Mouse (Mus musculus): ENCODE measurements around the gene Nrn1l. TPM values are rescaled to one million over a fixed set of nuclear protein-coding genes. Genes with fewer than 3 reads are reported as not detected.

Gene Nrn1l
- 9.9 and 13.7 TPM in 2 replicates for polyA plus RNA-seq (2021; fragmentation: Nextera tagmentation)
- long read RNA-seq, experiment 1, partial matches to known transcripts: 0 of 2 reads
- long read RNA-seq, experiment 1, other reads (novel, unspliced or antisense): 1 of 2 reads
- long read RNA-seq, experiment 2, partial matches to known transcripts: 2 of 9 reads
- long read RNA-seq, experiment 2, other reads (novel, unspliced or antisense): 2 of 9 reads

GRCm38 (mm10) chr8:105893339-105893738, at the start of gene Nrn1l:
TSS of gene Nrn1l (plus strand) at chr8:105893567.

GRCm38 (mm10) chr8:105853178-105853577, 40.2 kb upstream of the Nrn1l start, which contains the start of gene Cenpt:
TSS of gene Cenpt (minus strand) at chr8:105853278.

GRCm38 (mm10) chr8:105854715-105855216, 38.6 kb upstream of the Nrn1l start, which contains the start of gene Thap11:
TSS of gene Thap11 (plus strand) at chr8:105855132.

GRCm38 (mm10) chr8:105860143-105860981, 33.0 kb upstream of the Nrn1l start, which contains the start of gene Nutf2:
TSS of gene Nutf2 (plus strand) at chr8:105860580.

GRCm38 (mm10) chr8:105880754-105881520, 12.4 kb upstream of the Nrn1l start, which contains the start of gene Edc4:
TSS of gene Edc4 (plus strand) at chr8:105880881.

GRCm38 (mm10) chr8:105900180-105900940, 7.0 kb downstream of the Nrn1l start, which contains the start of gene Pskh1:
TSS of gene Pskh1 (plus strand) at chr8:105900441.

GRCm38 (mm10) chr8:105933762-105934161, 40.4 kb downstream of the Nrn1l start, which contains the start of gene Ctrl:
TSS of gene Ctrl (minus strand) at chr8:105933862.

GRCm38 (mm10) chr8:105938306-105938669, 44.9 kb downstream of the Nrn1l start, which contains the start of gene Psmb10:
TSS of gene Psmb10 (minus strand) at chr8:105938444.

GRCm38 (mm10) chr8:105943321-105943739, 50.0 kb downstream of the Nrn1l start, which contains the start of gene Lcat:
TSS of gene Lcat (minus strand) at chr8:105943382.

Other genes starting within 250 kb of the Nrn1l start
- 8.0 and 53.9 TPM in 2 replicates for gene Carmil2, start 207.3 kb upstream of the Nrn1l start, polyA plus RNA-seq (2021; fragmentation: Nextera tagmentation)
- 40.9 and 44.4 TPM in 2 replicates for gene Acd, start 192.5 kb upstream of the Nrn1l start, polyA plus RNA-seq (2021; fragmentation: Nextera tagmentation)
- gene Pard6a, start 192.4 kb upstream of the Nrn1l start, polyA plus RNA-seq (2021; fragmentation: Nextera tagmentation): 77.9 and 82.1 TPM in 2 replicates
- gene 4933405L10Rik, start 185.9 kb upstream of the Nrn1l start, polyA plus RNA-seq (2021; fragmentation: Nextera tagmentation): 0.25 and 0.41 TPM in 2 replicates
- gene Enkd1, start 185.4 kb upstream of the Nrn1l start, polyA plus RNA-seq (2021; fragmentation: Nextera tagmentation): 5.8 and 6.8 TPM in 2 replicates
- 16.4 and 20.1 TPM in 2 replicates for gene Gfod2, start 134.9 kb upstream of the Nrn1l start, polyA plus RNA-seq (2021; fragmentation: Nextera tagmentation)
- 2.8 and 3.3 TPM in 2 replicates for gene Ranbp10, start 66.2 kb upstream of the Nrn1l start, polyA plus RNA-seq (2021; fragmentation: Nextera tagmentation)
- gene Tsnaxip1, start 65.8 kb upstream of the Nrn1l start, polyA plus RNA-seq (2021; fragmentation: Nextera tagmentation): 0.19 and 0.27 TPM in 2 replicates
- gene Cenpt, start 40.3 kb upstream of the Nrn1l start, polyA plus RNA-seq (2021; fragmentation: Nextera tagmentation): 13.4 and 14.0 TPM in 2 replicates
- gene Thap11, start 38.4 kb upstream of the Nrn1l start, polyA plus RNA-seq (2021; fragmentation: Nextera tagmentation): 44.9 and 47.4 TPM in 2 replicates
- 139 and 147 TPM in 2 replicates for gene Nutf2, start 33.0 kb upstream of the Nrn1l start, polyA plus RNA-seq (2021; fragmentation: Nextera tagmentation)
- 17.4 and 18.3 TPM in 2 replicates for gene Edc4, start 12.7 kb upstream of the Nrn1l start, polyA plus RNA-seq (2021; fragmentation: Nextera tagmentation)
- 2.7 and 3.6 TPM in 2 replicates for gene Pskh1, start 6.9 kb downstream of the Nrn1l start, polyA plus RNA-seq (2021; fragmentation: Nextera tagmentation)
- 0.21 and 0.23 TPM in 2 replicates for gene Ctrl, start 40.3 kb downstream of the Nrn1l start, polyA plus RNA-seq (2021; fragmentation: Nextera tagmentation)
- 175 and 188 TPM in 2 replicates for gene Psmb10, start 44.9 kb downstream of the Nrn1l start, polyA plus RNA-seq (2021; fragmentation: Nextera tagmentation)
- 23.8 and 26.1 TPM in 2 replicates for gene Lcat, start 49.8 kb downstream of the Nrn1l start, polyA plus RNA-seq (2021; fragmentation: Nextera tagmentation)
- 7.9 and 9.3 TPM in 2 replicates for gene Slc12a4, start 72.5 kb downstream of the Nrn1l start, polyA plus RNA-seq (2021; fragmentation: Nextera tagmentation)
- not detected in 2 replicates for gene Dpep3, start 85.9 kb downstream of the Nrn1l start, polyA plus RNA-seq (2021; fragmentation: Nextera tagmentation)
- gene Dus2, start 97.8 kb downstream of the Nrn1l start, polyA plus RNA-seq (2021; fragmentation: Nextera tagmentation): 13.1 and 15.4 TPM in 2 replicates
- gene Dpep2nb, start 112.4 kb downstream of the Nrn1l start, polyA plus RNA-seq (2021; fragmentation: Nextera tagmentation): 0.16 TPM in 1 of 2 replicates, not detected in the other
- gene Ddx28, start 118.3 kb downstream of the Nrn1l start, polyA plus RNA-seq (2021; fragmentation: Nextera tagmentation): 13.1 and 17.4 TPM in 2 replicates
- gene Nfatc3, start 165.3 kb downstream of the Nrn1l start, polyA plus RNA-seq (2021; fragmentation: Nextera tagmentation): 3.1 and 5.4 TPM in 2 replicates
- 0.05 TPM in 2 replicates for gene Esrp2, start 243.4 kb downstream of the Nrn1l start, polyA plus RNA-seq (2021; fragmentation: Nextera tagmentation)